Mouse (Mus musculus): ENCODE data around the gene Lurap1l. TPM values are rescaled to one million over a fixed set of nuclear protein-coding genes. Genes with fewer than 3 reads are reported as not detected.
A peak's percentile ranks its signal among the peaks of the same experiment; 100 is the strongest.

Lurap1l gene
- polyA plus RNA-seq (2015; fragmentation: Nextera tagmentation; extraction: Ambion mirVana): 21.9 and 23.1 TPM in 2 replicates

- no peak for TF ChIP-seq CTCF (IDR thresholded peaks at IDR 0.05; ENCODE audit: low read depth)
- peak; percentile 44 for ATAC-seq
- Histone ChIP-seq H3K4me1 (replicated peaks; ENCODE audit: control insufficient read depth, insufficient read depth, low read length) (no peaks in the 10 kb centered on the region), H3K27me3 (replicated peaks; ENCODE audit: control insufficient read depth, insufficient read depth, low read length) (no peaks in the 10 kb centered on the region), H3K9ac (ENCODE audit: low read depth, low read length) (peak within 1 kb of the TSS; percentile 85), H3K4me3 (ENCODE audit: low read depth, low read length) (peak within 1 kb of the TSS; percentile 87), H3K4me2 (replicated peaks; ENCODE audit: low read depth) (peak within 1 kb of the TSS; percentile 87), H3K27ac (ENCODE audit: low read depth, low read length) (peak within 1 kb of the TSS; percentile 97), H3K36me3 (ENCODE audit: control insufficient read depth, insufficient read depth) (no peaks in the 10 kb centered on the region), H3K9me3 (ENCODE audit: control insufficient read depth) (no peaks in the 10 kb centered on the region)
- under 1% methylated on average over 10 of the region's 10 CpGs for WGBS
Measured at GRCm38 (mm10) chr4:80910481-80910870, at the start of gene Lurap1l. Lurap1l (plus strand) TSS chr4:80910646.

- no peaks in the 10 kb centered on the region for H3K9me3 ChIP-seq (ENCODE audit: control insufficient read depth)
- no peak overlapping the region for H3K4me2 ChIP-seq (replicated peaks; ENCODE audit: low read depth)
- ATAC-seq: no peak
- H3K9ac ChIP-seq (ENCODE audit: low read depth, low read length): no peak overlapping the region
- no peak for TF ChIP-seq CTCF (IDR thresholded peaks at IDR 0.05; ENCODE audit: low read depth)
- H3K4me1 ChIP-seq (replicated peaks; ENCODE audit: control insufficient read depth, insufficient read depth, low read length): no peaks in the 10 kb centered on the region
- no peak overlapping the region for H3K27ac ChIP-seq (ENCODE audit: low read depth, low read length)
- no peaks in the 10 kb centered on the region for H3K27me3 ChIP-seq (replicated peaks; ENCODE audit: control insufficient read depth, insufficient read depth, low read length)
- 82% methylated on average over 9 of the region's 9 CpGs for WGBS
- H3K36me3 ChIP-seq (ENCODE audit: control insufficient read depth, insufficient read depth): no peaks in the 10 kb centered on the region
- H3K4me3 ChIP-seq (ENCODE audit: low read depth, low read length): no peak overlapping the region
Measured at GRCm38 (mm10) chr4:80862962-80863361, 47.5 kb upstream of the Lurap1l start.

GRCm38 (mm10) chr4:80863906-80864305, 46.5 kb upstream of the Lurap1l start:
- H3K4me3 ChIP-seq (ENCODE audit: low read depth, low read length): no peak overlapping the region
- 58% methylated on average over 7 of the region's 7 CpGs for WGBS
- no peaks in the 10 kb centered on the region for H3K9me3 ChIP-seq (ENCODE audit: control insufficient read depth)
- H3K4me1 ChIP-seq (replicated peaks; ENCODE audit: control insufficient read depth, insufficient read depth, low read length): no peaks in the 10 kb centered on the region
- H3K4me2 ChIP-seq (replicated peaks; ENCODE audit: low read depth): no peak overlapping the region
- no peak for TF ChIP-seq CTCF (IDR thresholded peaks at IDR 0.05; ENCODE audit: low read depth)
- H3K9ac ChIP-seq (ENCODE audit: low read depth, low read length): no peak overlapping the region
- no peaks in the 10 kb centered on the region for H3K36me3 ChIP-seq (ENCODE audit: control insufficient read depth, insufficient read depth)
- H3K27ac ChIP-seq (ENCODE audit: low read depth, low read length): no peak overlapping the region
- no peaks in the 10 kb centered on the region for H3K27me3 ChIP-seq (replicated peaks; ENCODE audit: control insufficient read depth, insufficient read depth, low read length)
- ATAC-seq: no peak

GRCm38 (mm10) chr4:80864511-80864922, 45.9 kb upstream of the Lurap1l start:
- Histone ChIP-seq H3K27ac (ENCODE audit: low read depth, low read length) (no peak overlapping the region), H3K27me3 (replicated peaks; ENCODE audit: control insufficient read depth, insufficient read depth, low read length) (no peaks in the 10 kb centered on the region), H3K4me3 (ENCODE audit: low read depth, low read length) (peak overlapping the region; percentile 18; the same call in 1 of the 2 replicates), H3K4me2 (replicated peaks; ENCODE audit: low read depth) (peak overlapping the region; percentile 62), H3K9ac (ENCODE audit: low read depth, low read length) (no peak overlapping the region), H3K36me3 (ENCODE audit: control insufficient read depth, insufficient read depth) (no peaks in the 10 kb centered on the region), H3K9me3 (ENCODE audit: control insufficient read depth) (no peaks in the 10 kb centered on the region), H3K4me1 (replicated peaks; ENCODE audit: control insufficient read depth, insufficient read depth, low read length) (no peaks in the 10 kb centered on the region)
- ATAC-seq: no peak
- WGBS: 3% methylated on average over 17 of the region's 17 CpGs
- no peak for TF ChIP-seq CTCF (IDR thresholded peaks at IDR 0.05; ENCODE audit: low read depth)

GRCm38 (mm10) chr4:80866065-80866464, 44.4 kb upstream of the Lurap1l start:
- Histone ChIP-seq H3K4me2 (replicated peaks; ENCODE audit: low read depth) (no peak overlapping the region), H3K27me3 (replicated peaks; ENCODE audit: control insufficient read depth, insufficient read depth, low read length) (no peaks in the 10 kb centered on the region), H3K9ac (ENCODE audit: low read depth, low read length) (no peak overlapping the region), H3K27ac (ENCODE audit: low read depth, low read length) (no peak overlapping the region), H3K4me3 (ENCODE audit: low read depth, low read length) (no peak overlapping the region), H3K4me1 (replicated peaks; ENCODE audit: control insufficient read depth, insufficient read depth, low read length) (no peaks in the 10 kb centered on the region), H3K36me3 (ENCODE audit: control insufficient read depth, insufficient read depth) (no peaks in the 10 kb centered on the region), H3K9me3 (ENCODE audit: control insufficient read depth) (no peaks in the 10 kb centered on the region)
- peak; percentile 82 for TF ChIP-seq CTCF (IDR thresholded peaks at IDR 0.05; ENCODE audit: low read depth)
- 6% methylated on average over 5 of the region's 5 CpGs for WGBS
- no peak for ATAC-seq

GRCm38 (mm10) chr4:80869598-80869997, 40.8 kb upstream of the Lurap1l start:
- Histone ChIP-seq H3K4me3 (ENCODE audit: low read depth, low read length) (no peak overlapping the region), H3K4me1 (replicated peaks; ENCODE audit: control insufficient read depth, insufficient read depth, low read length) (peaks cover 3% of the 10 kb centered on the region; the same call in 1 of the 2 replicates), H3K36me3 (ENCODE audit: control insufficient read depth, insufficient read depth) (no peaks in the 10 kb centered on the region), H3K9ac (ENCODE audit: low read depth, low read length) (no peak overlapping the region), H3K27me3 (replicated peaks; ENCODE audit: control insufficient read depth, insufficient read depth, low read length) (no peaks in the 10 kb centered on the region), H3K4me2 (replicated peaks; ENCODE audit: low read depth) (no peak overlapping the region), H3K27ac (ENCODE audit: low read depth, low read length) (no peak overlapping the region), H3K9me3 (ENCODE audit: control insufficient read depth) (no peaks in the 10 kb centered on the region)
- 26% methylated on average over 2 of the region's 2 CpGs for WGBS
- ATAC-seq: no peak
- TF ChIP-seq CTCF (IDR thresholded peaks at IDR 0.05; ENCODE audit: low read depth): peak; percentile 52

Data from intestine, postnatal 0 days (tissue).